Mouse (Mus musculus): Measurements from ENCODE around the gene Pcbp3. TPM values are rescaled to one million over a fixed set of nuclear protein-coding genes. Genes with fewer than 3 reads are reported as not detected.
A peak's percentile ranks its signal among the peaks of the same experiment; 100 is the strongest.

The Pcbp3 gene
- polyA plus RNA-seq, 1 experiment from 2014 or later: 45.8 TPM

DNA sequence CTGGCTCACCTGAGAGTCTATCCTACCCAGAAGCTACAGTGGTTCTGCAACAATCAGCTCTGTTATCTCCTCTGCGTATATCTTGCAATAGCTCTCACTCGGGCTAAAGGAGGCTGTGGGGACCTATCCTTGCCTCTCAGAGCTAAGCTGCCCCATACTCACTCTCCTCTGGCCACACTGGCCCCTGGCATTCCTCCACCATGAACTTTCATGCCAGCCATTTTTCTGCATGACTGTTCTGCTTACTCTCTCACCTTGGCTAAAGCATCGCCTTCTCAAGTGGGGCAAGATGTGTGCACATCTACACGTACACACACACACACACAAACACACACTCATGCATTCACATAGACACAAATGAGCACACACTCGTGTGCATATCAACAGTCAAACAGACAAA, 115.2 kb downstream of the Pcbp3 start:
- WGBS: 92% methylated on average over 5 of the region's 5 CpGs

DNA sequence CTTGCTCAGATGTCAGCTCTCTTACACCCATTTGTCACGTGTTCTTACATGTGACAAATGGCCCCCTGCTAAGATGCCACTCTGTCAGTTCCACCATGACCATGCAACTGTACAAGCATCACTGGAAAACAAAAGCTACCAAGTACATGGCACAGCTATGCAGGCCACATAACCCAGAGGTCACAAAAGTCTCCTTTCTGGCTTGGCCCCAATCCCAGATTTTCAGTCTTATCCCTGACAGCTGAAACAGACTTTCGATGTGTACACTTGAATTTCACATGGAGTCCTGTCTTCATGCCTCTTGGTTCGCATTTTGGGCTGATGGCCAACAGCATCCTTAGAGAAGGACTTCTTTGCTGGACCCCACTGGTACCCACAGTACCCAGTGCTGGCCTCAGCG, 116.8 kb downstream of the Pcbp3 start:
- ATAC-seq (ENCODE audit: low read depth): no peak
- Histone ChIP-seq H3K4me2 (ENCODE audit: low read depth, low read length) (no peak overlapping the region), H3K4me3 (ENCODE audit: low read depth, low read length) (no peak overlapping the region), H3K36me3 (ENCODE audit: control insufficient read depth, insufficient read depth, low read length) (no peaks in the 10 kb centered on the region), H3K9ac (replicated peaks; ENCODE audit: low read depth, low read length) (no peak overlapping the region), H3K27me3 (ENCODE audit: control insufficient read depth, insufficient read depth, low read length) (no peaks in the 10 kb centered on the region), H3K27ac (ENCODE audit: low read depth, low read length) (no peak overlapping the region), H3K9me3 (ENCODE audit: control insufficient read depth, low read length) (no peaks in the 10 kb centered on the region), H3K4me1 (ENCODE audit: control insufficient read depth, insufficient read depth, low read length) (no peaks in the 10 kb centered on the region)
- WGBS: 84% methylated on average over 4 of the region's 4 CpGs

More for the DNA sequence above, 115.2 kb downstream of the Pcbp3 start:
- Histone ChIP-seq H3K27me3 (ENCODE audit: control insufficient read depth, insufficient read depth, low read length) (no peaks in the 10 kb centered on the region), H3K9ac (replicated peaks; ENCODE audit: low read depth, low read length) (no peak overlapping the region), H3K4me3 (ENCODE audit: low read depth, low read length) (no peak overlapping the region), H3K4me1 (ENCODE audit: control insufficient read depth, insufficient read depth, low read length) (no peaks in the 10 kb centered on the region), H3K4me2 (ENCODE audit: low read depth, low read length) (no peak overlapping the region), H3K27ac (ENCODE audit: low read depth, low read length) (no peak overlapping the region), H3K36me3 (ENCODE audit: control insufficient read depth, insufficient read depth, low read length) (no peaks in the 10 kb centered on the region), H3K9me3 (ENCODE audit: control insufficient read depth, low read length) (no peaks in the 10 kb centered on the region)
- no peak for ATAC-seq (ENCODE audit: low read depth)

DNA sequence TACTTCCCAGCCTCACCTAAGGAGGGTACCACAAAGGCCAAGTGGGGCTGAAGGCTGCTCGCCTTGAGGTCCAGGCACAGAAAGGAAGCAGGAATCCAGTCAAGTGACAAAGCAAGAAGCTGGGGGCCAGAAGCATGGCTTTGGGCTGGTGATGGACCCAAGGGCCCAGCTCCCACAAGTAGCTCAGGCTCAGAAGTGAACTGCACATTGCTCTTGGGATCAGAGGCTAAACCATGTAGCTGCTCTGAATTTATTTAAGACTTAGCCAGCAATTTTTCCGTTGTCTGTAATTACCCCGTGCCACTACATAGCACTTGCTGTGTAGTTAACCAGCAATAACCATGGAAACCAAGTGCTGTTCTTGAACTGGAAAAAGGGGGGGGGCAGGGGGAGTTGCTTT, 117.3 kb downstream of the Pcbp3 start:
- WGBS: 70% methylated on average over 3 of the region's 3 CpGs
- ATAC-seq (ENCODE audit: low read depth): no peak
- Histone ChIP-seq H3K4me1 (ENCODE audit: control insufficient read depth, insufficient read depth, low read length) (no peaks in the 10 kb centered on the region), H3K4me2 (ENCODE audit: low read depth, low read length) (no peak overlapping the region), H3K36me3 (ENCODE audit: control insufficient read depth, insufficient read depth, low read length) (no peaks in the 10 kb centered on the region), H3K9ac (replicated peaks; ENCODE audit: low read depth, low read length) (no peak overlapping the region), H3K27ac (ENCODE audit: low read depth, low read length) (no peak overlapping the region), H3K27me3 (ENCODE audit: control insufficient read depth, insufficient read depth, low read length) (no peaks in the 10 kb centered on the region), H3K9me3 (ENCODE audit: control insufficient read depth, low read length) (no peaks in the 10 kb centered on the region), H3K4me3 (ENCODE audit: low read depth, low read length) (no peak overlapping the region)

DNA sequence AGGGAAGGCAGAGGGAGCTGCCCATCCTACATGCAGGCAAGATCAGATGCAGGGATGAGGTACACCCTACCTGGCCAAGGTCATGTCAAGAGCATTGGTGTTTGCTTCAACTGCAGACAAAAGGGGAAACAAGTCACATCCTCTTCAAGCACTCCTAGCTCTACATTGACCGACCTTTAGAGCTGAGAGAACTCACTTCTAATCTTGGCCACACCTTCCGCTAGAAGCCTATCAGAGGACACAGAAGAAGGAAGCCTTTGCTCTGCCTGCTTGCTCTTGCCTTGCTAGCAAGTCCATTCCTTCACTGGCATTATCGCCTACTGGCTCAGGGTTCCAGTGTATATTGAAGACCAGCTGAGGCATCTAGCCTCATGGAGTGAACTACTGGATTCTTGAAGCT, 119.6 kb downstream of the Pcbp3 start:
- ATAC-seq (ENCODE audit: low read depth): no peak
- no peaks in the 10 kb centered on the region for H3K9me3 ChIP-seq (ENCODE audit: control insufficient read depth, low read length)
- H3K9ac ChIP-seq (replicated peaks; ENCODE audit: low read depth, low read length): no peak overlapping the region
- no peaks in the 10 kb centered on the region for H3K27me3 ChIP-seq (ENCODE audit: control insufficient read depth, insufficient read depth, low read length)
- no peaks in the 10 kb centered on the region for H3K36me3 ChIP-seq (ENCODE audit: control insufficient read depth, insufficient read depth, low read length)
- no peak overlapping the region for H3K4me2 ChIP-seq (ENCODE audit: low read depth, low read length)
- 94% methylated on average over 3 of the region's 3 CpGs for WGBS
- no peak overlapping the region for H3K27ac ChIP-seq (ENCODE audit: low read depth, low read length)
- H3K4me3 ChIP-seq (ENCODE audit: low read depth, low read length): no peak overlapping the region
- no peaks in the 10 kb centered on the region for H3K4me1 ChIP-seq (ENCODE audit: control insufficient read depth, insufficient read depth, low read length)

DNA sequence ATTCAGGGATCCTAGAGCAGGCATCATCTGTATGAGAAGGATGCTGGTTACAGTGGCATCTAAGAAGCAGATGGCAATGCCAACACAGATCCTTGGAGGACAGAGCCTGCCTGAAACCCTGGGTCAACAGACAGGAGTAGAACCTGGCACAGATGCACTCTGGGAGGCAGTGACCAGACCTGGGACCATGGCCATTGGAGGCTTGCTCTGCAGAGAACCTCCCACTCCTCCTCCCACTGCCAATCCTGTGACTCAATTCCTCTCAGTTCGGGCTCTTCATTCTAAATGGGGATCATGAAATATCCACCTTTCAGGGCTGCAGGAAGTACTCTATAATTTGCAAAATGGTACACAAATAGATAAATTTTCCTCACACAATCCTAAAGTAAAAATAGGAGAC, 120.5 kb downstream of the Pcbp3 start:
- no peak overlapping the region for H3K4me3 ChIP-seq (ENCODE audit: low read depth, low read length)
- no peaks in the 10 kb centered on the region for H3K4me1 ChIP-seq (ENCODE audit: control insufficient read depth, insufficient read depth, low read length)
- H3K4me2 ChIP-seq (ENCODE audit: low read depth, low read length): no peak overlapping the region
- ATAC-seq (ENCODE audit: low read depth): no peak
- no peaks in the 10 kb centered on the region for H3K9me3 ChIP-seq (ENCODE audit: control insufficient read depth, low read length)
- no peaks in the 10 kb centered on the region for H3K27me3 ChIP-seq (ENCODE audit: control insufficient read depth, insufficient read depth, low read length)
- no peak overlapping the region for H3K27ac ChIP-seq (ENCODE audit: low read depth, low read length)
- no peak overlapping the region for H3K9ac ChIP-seq (replicated peaks; ENCODE audit: low read depth, low read length)
- no peaks in the 10 kb centered on the region for H3K36me3 ChIP-seq (ENCODE audit: control insufficient read depth, insufficient read depth, low read length)
- WGBS: 100% methylated on average over 1 of the region's 1 CpGs

DNA sequence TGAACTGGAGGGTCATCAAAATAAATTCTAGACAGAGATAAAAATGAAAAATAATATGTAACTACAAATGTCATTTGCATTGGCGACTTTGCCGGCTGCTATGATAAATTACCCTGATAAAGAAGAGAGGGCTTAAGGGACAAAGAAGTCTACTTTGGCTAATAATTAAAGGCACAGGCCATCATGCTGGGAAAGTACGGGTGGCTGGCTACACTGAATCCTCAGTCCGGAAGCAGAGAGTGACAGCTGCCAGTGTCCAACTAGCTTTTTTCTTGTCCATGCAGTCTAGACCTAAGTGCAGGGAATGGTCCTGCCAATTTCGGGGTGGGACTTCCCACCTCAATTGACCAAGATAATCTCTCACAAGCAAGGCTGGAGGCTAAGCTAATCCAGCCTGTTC, 121.1 kb downstream of the Pcbp3 start:
- Histone ChIP-seq H3K27me3 (ENCODE audit: control insufficient read depth, insufficient read depth, low read length) (no peaks in the 10 kb centered on the region), H3K9ac (replicated peaks; ENCODE audit: low read depth, low read length) (no peak overlapping the region), H3K4me2 (ENCODE audit: low read depth, low read length) (no peak overlapping the region), H3K4me1 (ENCODE audit: control insufficient read depth, insufficient read depth, low read length) (no peaks in the 10 kb centered on the region), H3K9me3 (ENCODE audit: control insufficient read depth, low read length) (no peaks in the 10 kb centered on the region), H3K4me3 (ENCODE audit: low read depth, low read length) (no peak overlapping the region), H3K27ac (ENCODE audit: low read depth, low read length) (no peak overlapping the region), H3K36me3 (ENCODE audit: control insufficient read depth, insufficient read depth, low read length) (no peaks in the 10 kb centered on the region)
- 73% methylated on average over 5 of the region's 5 CpGs for WGBS
- no peak for ATAC-seq (ENCODE audit: low read depth)

DNA sequence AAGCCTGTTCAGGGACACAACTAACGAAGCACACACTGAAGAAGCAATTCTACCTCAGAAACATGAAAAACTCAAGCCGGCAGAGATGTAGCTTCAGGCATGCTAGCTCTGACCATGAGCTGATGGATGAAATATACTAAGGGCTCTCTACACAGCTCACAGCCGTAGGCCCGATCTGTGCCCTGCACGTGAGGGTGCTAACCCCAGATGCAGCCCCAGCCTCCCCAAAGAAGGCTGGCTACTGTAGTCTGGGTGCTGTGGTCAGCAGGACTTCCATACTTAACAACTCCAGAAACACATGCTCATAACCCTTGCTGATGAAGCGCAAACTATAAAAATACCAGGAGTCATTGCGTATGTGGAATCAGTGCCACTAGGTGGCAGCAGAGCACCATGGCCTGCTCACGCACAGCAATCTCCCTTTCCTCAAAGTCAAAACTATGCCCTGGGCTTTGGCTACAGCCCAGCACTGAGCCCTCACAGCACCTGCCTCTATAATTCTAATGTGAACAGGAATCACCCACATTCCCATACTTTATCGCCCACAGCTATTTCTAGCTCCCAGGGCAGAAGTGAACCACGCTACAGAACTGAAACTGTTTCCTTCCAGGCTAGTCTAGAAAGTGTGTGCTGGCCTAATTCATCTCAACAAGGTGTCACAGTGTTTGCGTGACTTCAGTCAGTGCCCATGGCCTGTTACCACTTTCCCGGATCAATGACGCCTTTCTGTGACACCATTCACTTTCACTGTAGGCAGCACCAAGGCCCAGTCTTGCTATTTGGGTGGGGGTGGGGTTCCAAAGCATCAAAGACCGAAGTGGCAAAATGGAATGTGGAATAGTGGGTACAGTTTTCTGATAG, 126.0 kb downstream of the Pcbp3 start:
- H3K9me3 ChIP-seq (ENCODE audit: control insufficient read depth, low read length): no peaks in the 10 kb centered on the region
- peak; percentile 91 for ATAC-seq (ENCODE audit: low read depth)
- H3K9ac ChIP-seq (replicated peaks; ENCODE audit: low read depth, low read length): no peak overlapping the region
- no peak overlapping the region for H3K27ac ChIP-seq (ENCODE audit: low read depth, low read length)
- H3K27me3 ChIP-seq (ENCODE audit: control insufficient read depth, insufficient read depth, low read length): no peaks in the 10 kb centered on the region
- no peaks in the 10 kb centered on the region for H3K4me1 ChIP-seq (ENCODE audit: control insufficient read depth, insufficient read depth, low read length)
- no peak overlapping the region for H3K4me3 ChIP-seq (ENCODE audit: low read depth, low read length)
- no peaks in the 10 kb centered on the region for H3K36me3 ChIP-seq (ENCODE audit: control insufficient read depth, insufficient read depth, low read length)
- WGBS: 62% methylated on average over 14 of the region's 14 CpGs
- no peak overlapping the region for H3K4me2 ChIP-seq (ENCODE audit: low read depth, low read length)

DNA sequence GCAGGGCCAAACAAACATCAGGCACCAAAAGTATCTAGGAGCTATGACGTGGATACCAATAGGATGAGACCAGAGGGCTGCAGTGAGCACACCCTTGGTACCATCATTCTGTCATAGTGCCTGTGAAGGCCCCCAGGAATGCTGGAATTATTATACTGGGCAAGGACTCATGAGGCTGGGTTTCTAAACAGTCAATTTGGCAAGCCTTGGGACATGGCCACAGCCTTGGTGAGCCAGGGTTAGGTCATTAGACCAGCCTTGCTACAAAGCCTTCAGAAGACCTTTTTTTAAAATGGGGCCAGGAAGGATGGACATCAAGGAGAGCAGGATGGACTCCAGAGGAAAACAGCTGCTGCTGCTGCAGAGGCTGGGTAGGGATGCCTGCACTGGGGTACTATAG, 128.8 kb downstream of the Pcbp3 start:
- 87% methylated on average over 1 of the region's 1 CpGs for WGBS
- Histone ChIP-seq H3K36me3 (ENCODE audit: control insufficient read depth, insufficient read depth, low read length) (no peaks in the 10 kb centered on the region), H3K4me2 (ENCODE audit: low read depth, low read length) (no peak overlapping the region), H3K4me1 (ENCODE audit: control insufficient read depth, insufficient read depth, low read length) (no peaks in the 10 kb centered on the region), H3K9me3 (ENCODE audit: control insufficient read depth, low read length) (no peaks in the 10 kb centered on the region), H3K27ac (ENCODE audit: low read depth, low read length) (no peak overlapping the region), H3K4me3 (ENCODE audit: low read depth, low read length) (no peak overlapping the region), H3K27me3 (ENCODE audit: control insufficient read depth, insufficient read depth, low read length) (no peaks in the 10 kb centered on the region), H3K9ac (replicated peaks; ENCODE audit: low read depth, low read length) (no peak overlapping the region)
- no peak for ATAC-seq (ENCODE audit: low read depth)

DNA sequence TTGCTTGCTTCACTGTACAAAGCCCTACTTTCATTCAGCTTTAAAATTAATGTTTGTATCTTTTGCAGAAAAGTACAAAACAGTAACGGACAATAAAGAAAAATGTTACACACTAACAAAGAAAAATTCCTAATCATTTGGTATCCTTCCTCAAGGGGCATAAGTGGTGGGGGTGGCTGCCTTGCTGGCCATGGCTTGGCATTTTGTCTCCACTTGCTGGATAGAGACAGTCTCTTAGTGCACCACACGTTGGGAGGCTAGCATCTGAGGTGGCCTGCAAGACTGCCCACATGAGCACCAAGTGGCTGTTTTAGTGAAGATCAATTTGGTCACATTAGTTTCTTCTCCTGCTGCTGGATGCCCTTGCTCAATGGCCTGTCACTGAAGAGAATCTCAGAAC, 129.8 kb downstream of the Pcbp3 start:
- Histone ChIP-seq H3K9me3 (ENCODE audit: control insufficient read depth, low read length) (no peaks in the 10 kb centered on the region), H3K27me3 (ENCODE audit: control insufficient read depth, insufficient read depth, low read length) (no peaks in the 10 kb centered on the region), H3K9ac (replicated peaks; ENCODE audit: low read depth, low read length) (no peak overlapping the region), H3K4me1 (ENCODE audit: control insufficient read depth, insufficient read depth, low read length) (no peaks in the 10 kb centered on the region), H3K27ac (ENCODE audit: low read depth, low read length) (no peak overlapping the region), H3K4me2 (ENCODE audit: low read depth, low read length) (no peak overlapping the region), H3K4me3 (ENCODE audit: low read depth, low read length) (no peak overlapping the region), H3K36me3 (ENCODE audit: control insufficient read depth, insufficient read depth, low read length) (no peaks in the 10 kb centered on the region)
- ATAC-seq (ENCODE audit: low read depth): no peak
- 93% methylated on average over 2 of the region's 2 CpGs for WGBS
